Mouse (Mus musculus) right cerebral cortex, postnatal 4 days (tissue): ENCODE measurements around the gene Olfr1012.
"Not testable (repeated sequence)": the region's sequence is repeated elsewhere in the genome, so short reads cannot be mapped to it uniquely, and the experiment has no call there.

Source experiments
- DNase-seq: peaks from one replicate; pipeline ENCODE4 v3.0.0-alpha.2; 2022

The Olfr1012 gene

DNA sequence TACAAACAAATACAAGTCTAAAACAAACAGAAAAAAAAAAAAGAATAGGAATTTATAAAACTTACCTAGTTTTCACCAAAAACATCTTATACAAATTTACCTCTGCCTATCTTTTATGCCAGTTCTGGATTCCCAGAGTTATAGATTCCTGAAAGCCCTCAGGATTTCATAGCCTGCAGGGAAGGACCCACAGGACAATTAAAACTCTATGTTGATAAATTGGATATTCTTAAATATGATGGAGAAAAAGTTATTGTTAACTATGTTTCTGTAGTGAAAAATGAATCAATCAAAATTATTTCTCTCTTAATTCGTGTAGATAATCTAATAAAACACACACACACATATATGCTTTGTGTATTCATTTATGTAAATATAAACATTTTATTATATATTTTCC, at the start of gene Olfr1012:
TSS of gene Olfr1012 (minus strand) at position 101 of the 400 bp plus-strand sequence.
- no peak for DNase-seq

DNA sequence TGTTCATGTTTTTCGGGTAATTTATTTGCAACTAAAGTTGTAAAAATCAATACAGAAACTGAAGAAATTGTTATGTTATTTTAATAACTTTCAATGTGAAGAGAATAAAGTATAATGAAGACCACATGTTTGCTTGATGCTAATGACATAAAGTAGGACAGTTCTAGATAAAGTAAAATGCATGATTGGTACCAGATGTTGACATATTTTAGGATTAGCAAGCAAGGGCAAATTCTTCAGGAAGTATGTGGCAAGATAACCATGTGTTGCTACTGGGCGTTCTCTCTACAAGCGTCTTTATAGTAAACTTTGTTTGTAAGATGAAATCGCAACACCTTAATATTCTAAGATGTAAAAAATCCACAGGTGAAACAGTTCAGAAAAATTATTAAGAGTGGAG, 41.9 kb upstream of the Olfr1012 start:
- no peak for DNase-seq

DNA sequence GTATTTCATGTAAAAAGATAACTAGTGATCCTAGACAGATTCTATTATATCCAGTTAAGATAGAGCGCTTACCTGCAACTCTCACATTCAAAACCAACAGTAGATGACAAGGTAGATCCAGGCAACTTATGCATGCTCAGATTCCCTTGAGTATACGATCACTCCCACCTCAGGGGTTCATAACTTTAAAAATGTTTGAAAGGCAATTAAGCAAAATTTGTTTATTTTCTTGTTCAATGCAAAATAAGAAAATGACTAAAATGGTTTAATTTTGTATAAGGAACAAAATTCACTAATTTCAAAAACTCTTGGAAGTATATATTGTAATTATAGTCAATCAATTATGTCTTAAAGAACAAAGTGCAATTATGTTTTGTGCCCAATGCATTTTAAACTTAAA, 39.9 kb upstream of the Olfr1012 start, which contains the start of gene Olfr1016:
TSS of gene Olfr1016 (minus strand) at position 101 of the 400 bp plus-strand sequence.
- DNase-seq: no peak

DNA sequence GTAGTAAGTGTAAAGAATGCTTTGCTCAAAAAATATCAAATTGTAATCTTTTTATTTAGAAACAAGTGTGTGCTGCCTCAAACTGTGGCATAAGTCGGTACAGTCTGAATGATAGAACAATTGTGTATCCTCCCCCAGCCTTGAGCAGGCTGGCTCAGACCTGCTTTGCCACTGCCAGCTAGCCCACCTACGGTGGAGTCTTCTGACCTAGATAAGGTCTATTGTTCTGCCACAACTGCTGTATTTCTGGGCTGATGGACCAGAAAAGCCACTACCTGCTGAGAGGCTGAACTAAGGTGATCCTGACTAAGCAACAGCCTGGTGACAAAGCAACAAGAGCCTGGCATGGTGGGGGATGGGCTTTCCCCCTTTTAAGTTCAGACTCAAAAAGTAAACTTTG, 29.8 kb upstream of the Olfr1012 start:
- no peak for DNase-seq

DNA sequence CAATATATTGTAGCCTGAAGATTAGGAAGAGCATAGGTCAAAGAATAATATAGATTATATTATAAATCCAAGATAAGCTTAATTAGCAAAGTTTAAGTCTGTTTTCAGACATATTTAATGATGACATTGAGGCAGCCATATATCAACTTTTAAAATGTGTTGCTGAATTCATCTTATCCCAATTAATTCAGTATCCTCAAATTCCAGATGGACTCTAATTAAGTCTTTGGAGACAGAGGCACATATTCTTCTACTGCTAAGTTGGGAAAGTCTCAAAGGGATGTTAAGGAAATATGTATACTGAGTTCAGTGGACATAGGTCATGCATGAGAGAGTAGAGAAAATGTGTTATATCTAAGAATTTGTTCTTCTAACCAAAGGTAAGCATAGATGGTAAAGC, 19.2 kb upstream of the Olfr1012 start, which contains the start of gene Olfr1015:
TSS of gene Olfr1015 (plus strand) at position 301 of the 400 bp plus-strand sequence.
- DNase-seq: no peak

DNA sequence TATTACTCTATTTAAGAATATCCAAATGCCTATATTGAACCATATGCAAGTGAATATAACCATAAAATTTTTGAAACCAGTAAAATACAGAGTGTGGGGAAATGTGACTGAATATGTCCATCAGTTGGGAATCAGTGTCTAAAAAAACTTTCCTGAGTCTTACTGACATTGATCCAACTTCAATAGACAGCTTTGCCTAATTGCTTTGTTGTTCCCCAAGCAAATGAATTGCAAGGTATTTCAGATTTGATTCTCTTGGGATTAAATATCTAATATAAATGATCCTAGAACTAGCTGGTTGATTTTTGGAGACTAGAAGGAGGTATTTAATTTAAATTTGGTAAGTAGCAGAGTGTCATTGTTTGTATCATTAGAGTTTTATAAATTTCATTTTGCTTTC, 9.8 kb upstream of the Olfr1012 start, which contains the start of gene Olfr1014:
TSS of gene Olfr1014 (plus strand) at position 301 of the 400 bp plus-strand sequence.
- DNase-seq: no peak

DNA sequence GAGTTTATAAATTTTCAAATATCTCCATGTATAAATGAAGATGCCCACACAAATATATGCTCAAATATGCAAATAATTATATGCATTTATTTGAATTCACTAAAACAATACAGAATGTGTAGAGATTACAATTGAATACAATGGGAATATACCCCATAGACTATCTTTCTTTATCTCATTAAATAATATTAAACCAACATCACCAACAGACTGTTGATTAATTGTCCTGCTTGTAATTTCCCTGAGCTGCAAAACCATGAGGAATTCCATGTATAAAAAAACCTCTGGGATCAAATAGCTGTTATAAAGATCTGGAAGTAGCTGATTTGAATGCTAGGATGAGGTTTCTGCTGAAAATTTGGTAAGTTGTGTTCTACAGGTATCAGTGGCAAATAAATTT, 4.2 kb upstream of the Olfr1012 start, which contains the start of gene Olfr1013:
TSS of gene Olfr1013 (plus strand) at position 301 of the 400 bp plus-strand sequence.
- no peak for DNase-seq

DNA sequence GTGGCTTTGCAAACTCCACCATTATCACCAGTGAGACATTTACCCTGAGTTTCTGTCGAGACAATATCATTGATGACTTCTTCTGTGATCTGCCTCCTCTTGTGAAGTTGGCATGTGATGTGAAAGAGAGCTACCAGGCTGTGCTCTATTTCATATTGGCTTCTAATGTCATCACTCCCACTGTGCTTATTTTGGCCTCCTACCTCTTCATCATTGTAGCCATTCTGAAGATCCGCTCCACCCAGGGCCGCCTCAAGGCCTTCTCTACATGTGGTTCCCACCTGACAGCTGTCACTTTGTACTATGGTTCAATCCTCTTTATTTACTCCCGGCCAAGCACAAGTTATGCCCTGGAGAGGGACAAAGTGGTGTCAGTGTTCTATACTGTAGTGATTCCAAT, 8.7 kb downstream of the Olfr1012 start:
- DNase-seq: no peak

DNA sequence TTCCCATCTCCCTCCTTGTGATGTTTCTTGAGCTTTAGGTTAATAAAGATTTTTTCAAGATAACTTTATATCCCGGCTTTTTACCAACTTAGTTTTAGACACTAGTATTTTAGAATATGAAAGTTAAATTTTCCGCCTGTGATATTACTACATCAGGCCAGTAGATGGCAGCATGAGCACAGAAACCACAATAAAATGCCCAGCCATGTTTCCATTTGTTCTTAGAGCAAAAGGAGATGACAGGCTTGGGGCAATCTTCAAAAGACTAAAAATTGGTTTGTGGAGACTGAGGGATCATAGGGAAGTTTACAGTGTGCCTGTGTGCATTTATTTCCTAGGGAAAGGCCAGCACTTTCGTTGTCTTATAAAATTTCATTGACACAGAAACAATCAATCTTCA, 36.8 kb downstream of the Olfr1012 start:
- peak; percentile 11 for DNase-seq

DNA sequence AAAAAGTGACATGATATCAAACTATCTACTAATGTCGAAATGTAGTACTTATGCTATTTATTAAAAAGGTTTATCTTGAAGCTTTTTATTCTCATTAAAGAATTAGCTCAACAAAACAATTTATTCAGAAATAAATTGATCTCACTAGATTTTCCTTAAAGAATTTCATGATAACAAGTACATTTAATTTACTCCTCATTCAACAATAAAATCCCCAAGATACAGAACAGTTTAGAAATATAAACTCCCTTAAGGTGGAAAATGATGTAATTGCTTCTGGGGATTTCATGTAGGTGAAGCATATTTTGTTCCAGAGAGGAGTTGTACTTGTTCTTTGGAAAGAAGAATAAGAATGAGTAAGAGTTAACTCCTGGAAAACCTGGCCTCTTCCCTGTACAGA, 47.4 kb downstream of the Olfr1012 start, which contains the start of gene Olfr1009:
TSS of gene Olfr1009 (plus strand) at position 301 of the 400 bp plus-strand sequence.
- no peak for DNase-seq

DNA sequence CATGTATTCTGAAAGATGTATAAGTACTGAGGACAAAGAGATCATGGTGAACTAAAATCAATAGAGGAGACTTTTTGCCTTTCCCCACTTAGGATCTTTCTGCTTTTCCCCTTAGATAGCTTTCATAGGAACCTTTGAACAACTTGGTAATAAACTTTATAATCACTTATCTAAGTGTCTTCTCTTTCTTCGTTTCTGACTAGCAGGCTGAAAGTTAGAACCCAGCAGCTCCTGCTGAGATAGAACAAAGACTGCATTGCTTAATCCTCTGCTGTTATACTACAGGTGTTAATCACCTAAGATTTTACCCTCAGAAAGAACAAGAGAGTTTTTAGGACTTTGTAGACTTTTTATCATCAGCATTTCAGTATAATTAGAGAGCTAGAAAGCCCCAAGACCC, 51.4 kb downstream of the Olfr1012 start:
- no peak for DNase-seq

DNA sequence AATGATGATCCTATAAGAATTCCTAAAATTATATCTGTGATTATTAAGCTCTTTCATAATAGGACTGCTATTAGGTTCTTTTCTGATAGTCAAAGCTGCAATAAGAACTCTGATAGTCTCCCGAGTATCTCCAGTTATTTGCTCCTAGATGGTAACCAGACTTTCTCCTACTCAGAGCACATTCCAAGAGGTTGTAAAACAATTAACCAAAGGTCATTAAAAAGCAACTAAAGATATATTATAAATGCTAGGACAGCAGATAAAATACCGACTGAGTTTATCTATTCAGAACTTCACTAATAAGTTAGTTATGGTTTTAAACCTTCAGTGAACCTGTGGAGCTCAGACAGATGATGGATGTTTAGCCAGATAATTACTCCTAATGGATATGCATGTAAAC, 51.9 kb downstream of the Olfr1012 start:
- not testable (repeated sequence) for DNase-seq
